Mouse (Mus musculus): ENCODE data around the gene Lgalsl.

Lgalsl gene

GRCm38 (mm10) chr11:20823961-20824360 is 6.9 kb downstream of the Lgalsl start:
- DNase-seq (ENCODE audit: low spot score in 2 of 2), result no peak

GRCm38 (mm10) chr11:20823301-20823700 is 7.6 kb downstream of the Lgalsl start:
- no peak for DNase-seq (ENCODE audit: low spot score in 2 of 2)

GRCm38 (mm10) chr11:20821351-20821750 is 9.5 kb downstream of the Lgalsl start:
- DNase-seq (ENCODE audit: low spot score in 2 of 2), result no peak

- DNase-seq (ENCODE audit: low spot score in 2 of 2), result no peak
These were observed 16.8 kb downstream of the Lgalsl start for GRCm38 (mm10) chr11:20813901-20814523.

- DNase-seq (ENCODE audit: low spot score in 2 of 2), result no peak
These were observed 18.5 kb downstream of the Lgalsl start for GRCm38 (mm10) chr11:20812153-20812887.

GRCm38 (mm10) chr11:20806659-20807058 is 24.2 kb downstream of the Lgalsl start:
- no peak for DNase-seq (ENCODE audit: low spot score in 2 of 2)

GRCm38 (mm10) chr11:20805604-20806249 is 25.1 kb downstream of the Lgalsl start:
- DNase-seq (ENCODE audit: low spot score in 2 of 2), result no peak

- DNase-seq (ENCODE audit: low spot score in 2 of 2), result no peak
These were observed 26.4 kb downstream of the Lgalsl start for GRCm38 (mm10) chr11:20804416-20804815.

- no peak for DNase-seq (ENCODE audit: low spot score in 2 of 2)
These were observed 30.4 kb downstream of the Lgalsl start for GRCm38 (mm10) chr11:20800277-20801092.

GRCm38 (mm10) chr11:20797841-20798240 is 33.0 kb downstream of the Lgalsl start:
- no peak for DNase-seq (ENCODE audit: low spot score in 2 of 2)

- DNase-seq (ENCODE audit: low spot score in 2 of 2), result no peak
These were observed 35.4 kb downstream of the Lgalsl start for GRCm38 (mm10) chr11:20795466-20795865.

- no peak for DNase-seq (ENCODE audit: low spot score in 2 of 2)
These were observed 36.0 kb downstream of the Lgalsl start for GRCm38 (mm10) chr11:20794913-20795254.

- peak; percentile 86 to 89 for DNase-seq (ENCODE audit: low spot score in 2 of 2)
These were observed 36.5 kb downstream of the Lgalsl start for GRCm38 (mm10) chr11:20794196-20794912.

- DNase-seq (ENCODE audit: low spot score in 2 of 2), result no peak
These were observed 37.2 kb downstream of the Lgalsl start for GRCm38 (mm10) chr11:20793676-20794075.

GRCm38 (mm10) chr11:20792667-20793066 is 38.2 kb downstream of the Lgalsl start:
- DNase-seq (ENCODE audit: low spot score in 2 of 2), result no peak

GRCm38 (mm10) chr11:20791334-20791733 is 39.5 kb downstream of the Lgalsl start:
- no peak for DNase-seq (ENCODE audit: low spot score in 2 of 2)

GRCm38 (mm10) chr11:20789015-20789414 is 41.8 kb downstream of the Lgalsl start:
- no peak for DNase-seq (ENCODE audit: low spot score in 2 of 2)

- DNase-seq (ENCODE audit: low spot score in 2 of 2), result no peak
These were observed 42.8 kb downstream of the Lgalsl start for GRCm38 (mm10) chr11:20788070-20788469.

GRCm38 (mm10) chr11:20786191-20786590 is 44.7 kb downstream of the Lgalsl start:
- DNase-seq (ENCODE audit: low spot score in 2 of 2), result no peak

- no peak for DNase-seq (ENCODE audit: low spot score in 2 of 2)
These were observed 45.7 kb downstream of the Lgalsl start for GRCm38 (mm10) chr11:20785186-20785585.

- no peak for DNase-seq (ENCODE audit: low spot score in 2 of 2)
These were observed 46.1 kb downstream of the Lgalsl start for GRCm38 (mm10) chr11:20784776-20785175.
